Mouse (Mus musculus) kidney, adult 2 months (tissue): ENCODE results near the gene Bdkrb2. TPM values are rescaled to one million over a fixed set of nuclear protein-coding genes. Genes with fewer than 3 reads are reported as not detected.

Source experiments
- DNase-seq: peaks from one replicate; pipeline ENCODE4 v3.0.0; 2021
- H3K27ac ChIP-seq: fragments of 200-500 bp; 2 replicates; pipeline ENCODE4 v1.5.1; 2012; ENCODE audit warnings: low read depth, low read length, control low read depth, inconsistent platforms; ENCODE audit not compliant: insufficient read depth
- H3K27me3 ChIP-seq: fragments of 200-500 bp; replicated peaks from 2 replicates; pipeline ENCODE4 v1.6.1; 2012; ENCODE audit warnings: mild to moderate bottlenecking, moderate library complexity, low read length, inconsistent platforms; ENCODE audit not compliant: control insufficient read depth, insufficient read depth
- H3K36me3 ChIP-seq: fragments of 200-500 bp; 2 replicates; pipeline ENCODE4 v1.6.1; 2012; ENCODE audit warnings: mild to moderate bottlenecking, moderate library complexity, low read length, inconsistent platforms; ENCODE audit not compliant: control insufficient read depth, insufficient read depth
- H3K4me1 ChIP-seq: fragments of 200-500 bp; 2 replicates; pipeline ENCODE4 v1.6.1; 2011; ENCODE audit warnings: low read length; ENCODE audit not compliant: control insufficient read depth, insufficient read depth
- H3K4me3 ChIP-seq: fragments of 200-500 bp; 2 replicates; pipeline ENCODE4 v1.5.1; 2011; ENCODE audit warnings: mild to moderate bottlenecking, low read depth, low read length, control low read depth; ENCODE audit not compliant: insufficient read depth
- CTCF ChIP-seq: fragments of 200-500 bp; conservative IDR thresholded peaks from 2 replicates; pipeline ENCODE4 v1.5.1; 2011; ENCODE audit warnings: low read depth, mild to moderate bottlenecking, control low read depth, low read length, moderate library complexity, mixed read lengths; ENCODE audit not compliant: insufficient read depth, insufficient read length
- POLR2A ChIP-seq: fragments of 200-500 bp; IDR thresholded peaks from one replicate; pipeline ENCODE4 v1.6.1; 2011; ENCODE audit warnings: low read depth, low read length, control low read depth
- WGBS: fragments of 180-500 bp; shearing (Covaris S2); methylation state at CpG from one replicate; pipeline ENCODE4 v1.1.7; 2018; 5-methylcytosine and 5-hydroxymethylcytosine counted together
- polyA plus RNA-seq: library from polyadenylated mRNA; depleted of rRNA; stranded (reverse); fragments of >200 nt; gene quantifications from 2 replicates; pipeline ENCODE4 v1.2.3, GENCODE M21; 2012

Bdkrb2 gene
- polyA plus RNA-seq, 1 experiment: 0.64 TPM

DNA sequence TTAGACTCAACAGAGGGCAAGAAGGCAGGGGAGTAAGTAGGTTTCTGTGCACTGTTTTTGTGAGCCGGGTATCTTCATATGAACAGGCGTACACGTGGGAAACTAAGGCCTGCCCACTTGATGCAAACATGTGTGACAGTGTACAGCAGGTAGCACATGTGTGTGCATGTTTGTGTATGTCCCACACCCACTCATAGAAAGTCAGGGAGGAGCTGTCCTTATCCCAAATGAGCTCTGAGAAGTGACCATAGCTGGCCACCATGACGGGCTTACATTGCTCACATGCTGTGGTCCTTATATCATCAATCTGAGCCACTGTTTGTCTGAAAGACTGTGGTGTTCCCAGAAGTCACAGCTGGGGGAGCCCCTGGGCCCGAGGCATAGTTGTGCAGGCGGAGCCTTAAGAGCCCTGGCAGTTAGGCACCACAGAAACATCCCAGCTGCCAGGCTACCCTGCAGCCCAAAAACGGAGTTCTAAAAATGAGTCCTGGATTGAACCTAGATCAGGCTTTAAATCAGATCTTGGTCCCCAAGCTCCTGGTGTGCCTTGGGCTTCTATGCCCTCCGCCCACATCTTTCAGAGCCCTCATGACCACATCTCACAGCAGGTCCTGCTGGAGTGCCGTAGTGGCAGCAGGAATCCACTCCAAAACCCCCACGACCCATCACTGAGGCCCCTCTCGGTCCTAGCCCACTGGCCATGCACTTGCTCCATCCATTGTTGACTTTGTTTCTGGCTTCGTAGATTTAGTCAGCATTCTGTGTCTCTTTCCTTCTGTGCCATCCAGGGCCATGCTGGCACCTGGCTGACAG lies 21.2 kb upstream of the Bdkrb2 start:
- no peak for DNase-seq
- Histone ChIP-seq H3K4me3 (no peak overlapping the region), H3K27me3 (no peaks in the 10 kb centered on the region), H3K27ac (no peak overlapping the region), H3K36me3 (no peaks in the 10 kb centered on the region), H3K4me1 (no peaks in the 10 kb centered on the region)
- no peak for TF ChIP-seq CTCF
- 79% methylated on average over 12 of the region's 12 CpGs for WGBS

DNA sequence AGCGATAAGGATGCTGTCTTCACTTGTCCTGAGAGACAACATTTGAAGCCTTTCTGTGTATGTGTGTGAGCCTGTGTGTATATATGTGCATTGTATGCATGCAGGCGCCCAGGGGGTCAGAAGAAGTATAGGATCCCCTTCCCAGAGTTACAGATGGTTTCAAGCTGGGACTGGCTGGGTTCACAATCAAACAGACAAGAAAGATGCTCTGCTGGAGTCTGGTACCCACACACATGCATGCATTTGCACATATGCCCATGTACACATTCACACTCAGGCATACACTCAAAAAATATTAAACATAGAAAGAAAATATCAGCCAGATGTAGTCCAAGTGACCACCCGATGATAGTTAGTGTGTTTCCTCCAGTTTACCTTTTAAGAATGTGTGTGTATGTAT lies 20.5 kb upstream of the Bdkrb2 start:
- TF ChIP-seq CTCF (no peak), POLR2A (no peak)
- WGBS: 84% methylated on average over 3 of the region's 3 CpGs
- no peak for DNase-seq
- Histone ChIP-seq H3K27ac (no peak overlapping the region), H3K36me3 (no peaks in the 10 kb centered on the region), H3K27me3 (no peaks in the 10 kb centered on the region), H3K4me3 (no peak overlapping the region), H3K4me1 (no peaks in the 10 kb centered on the region)

DNA sequence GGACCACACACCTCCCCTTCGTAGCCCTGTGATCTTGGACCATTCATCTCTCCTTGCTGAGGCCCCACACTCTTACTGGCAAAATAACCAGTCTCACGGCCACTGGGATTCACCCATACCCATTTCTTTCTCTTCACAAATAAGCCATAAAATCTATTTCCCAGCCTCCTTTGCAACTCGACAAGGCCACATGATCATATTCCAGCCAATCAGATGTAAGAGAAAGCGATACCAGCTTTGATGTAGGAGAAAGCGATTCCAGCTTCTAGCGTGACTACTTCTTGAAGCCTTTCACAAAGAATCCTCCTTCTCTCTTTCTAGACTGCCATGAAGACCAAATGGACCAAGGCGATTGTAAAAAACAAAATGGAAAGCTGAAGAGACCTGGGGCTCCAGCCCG lies 19.9 kb upstream of the Bdkrb2 start:
- H3K4me1 ChIP-seq: no peaks in the 10 kb centered on the region
- H3K4me3 ChIP-seq: no peak overlapping the region
- 72% methylated on average over 8 of the region's 8 CpGs for WGBS
- no peak for DNase-seq
- no peaks in the 10 kb centered on the region for H3K36me3 ChIP-seq
- no peaks in the 10 kb centered on the region for H3K27me3 ChIP-seq
- TF ChIP-seq POLR2A (no peak), CTCF (no peak)
- no peak overlapping the region for H3K27ac ChIP-seq

DNA sequence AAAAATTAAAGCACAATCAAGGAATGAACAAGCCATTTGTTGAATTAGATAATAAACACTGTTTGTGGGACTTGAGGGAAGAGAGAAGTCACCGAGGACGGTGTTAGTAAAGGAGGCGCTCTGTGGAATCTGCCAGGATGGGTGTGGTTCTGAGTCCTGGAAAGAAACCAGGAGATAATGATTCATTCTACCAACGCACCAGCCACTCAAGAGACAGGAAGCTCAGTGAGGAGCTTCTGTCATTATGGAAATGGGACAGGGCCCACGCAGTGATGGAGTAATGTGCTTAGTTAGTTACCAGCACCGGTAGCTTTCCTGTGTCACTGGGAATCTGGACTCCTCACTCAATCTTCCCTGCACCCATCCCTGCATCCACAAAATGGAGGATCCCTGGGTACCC lies 19.3 kb upstream of the Bdkrb2 start:
- Histone ChIP-seq H3K36me3 (no peaks in the 10 kb centered on the region), H3K27ac (no peak overlapping the region), H3K4me1 (no peaks in the 10 kb centered on the region), H3K4me3 (no peak overlapping the region), H3K27me3 (no peaks in the 10 kb centered on the region)
- TF ChIP-seq POLR2A: no peak
- no peak for TF ChIP-seq CTCF
- WGBS: 55% methylated on average over 6 of the region's 6 CpGs
- DNase-seq: peak; percentile 54

DNA sequence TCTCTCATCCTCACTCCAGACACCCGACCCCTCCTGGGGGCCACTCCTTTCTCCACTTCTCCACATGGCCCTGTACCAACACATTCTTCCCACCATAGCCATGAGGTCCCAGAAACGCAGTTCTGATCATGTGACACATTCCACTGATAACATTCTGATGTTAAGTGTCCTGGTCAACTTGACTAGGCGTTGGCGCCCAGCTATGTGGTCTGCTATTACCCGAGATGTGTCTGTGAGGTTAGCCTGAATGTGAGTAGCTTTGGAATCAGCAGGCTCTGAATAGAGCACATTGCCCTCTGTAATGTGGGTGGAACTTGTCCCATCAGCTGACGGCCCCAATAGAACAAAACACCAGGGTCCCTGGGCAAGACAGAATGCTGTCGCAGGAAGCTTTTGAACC lies 18.2 kb upstream of the Bdkrb2 start:
- H3K27me3 ChIP-seq: no peaks in the 10 kb centered on the region
- DNase-seq: no peak
- H3K4me1 ChIP-seq: no peaks in the 10 kb centered on the region
- H3K36me3 ChIP-seq: no peaks in the 10 kb centered on the region
- 88% methylated on average over 7 of the region's 7 CpGs for WGBS
- no peak overlapping the region for H3K27ac ChIP-seq
- TF ChIP-seq POLR2A (no peak), CTCF (no peak)
- H3K4me3 ChIP-seq: no peak overlapping the region

DNA sequence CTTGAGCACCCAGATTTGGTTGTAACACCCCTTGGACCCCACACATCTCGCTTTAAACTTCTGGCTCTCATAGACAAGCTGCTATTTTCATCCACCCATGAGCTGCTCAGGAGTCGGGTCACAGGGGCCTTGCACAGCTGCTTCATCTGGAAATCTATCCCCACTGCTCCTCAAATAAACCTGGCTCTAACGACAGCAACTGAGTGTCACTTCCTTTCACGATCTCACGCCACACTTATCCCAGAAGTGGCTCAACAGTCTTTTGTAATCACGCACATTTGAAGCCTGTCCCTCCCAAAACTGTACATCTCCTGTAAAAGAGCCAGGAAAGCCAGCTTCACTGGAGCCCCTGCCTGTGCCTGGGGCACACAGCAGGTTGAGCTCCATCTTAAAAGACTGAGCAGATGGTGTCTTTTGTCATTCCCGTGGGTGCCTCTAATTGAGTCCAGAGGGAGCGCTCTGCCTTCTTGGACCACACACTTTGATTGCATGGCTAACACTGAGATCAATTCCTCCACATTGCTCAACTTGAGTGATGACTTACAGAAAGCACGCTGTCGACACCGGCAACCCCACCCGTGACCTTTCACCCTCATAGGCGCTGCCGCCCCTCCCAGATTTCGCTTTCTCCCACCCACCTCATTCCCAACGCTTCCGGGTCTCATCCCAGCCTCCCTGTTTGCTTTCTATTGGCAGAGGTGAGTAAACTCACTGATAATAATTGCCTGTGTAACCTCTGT lies 17.2 kb upstream of the Bdkrb2 start:
- no peak overlapping the region for H3K27ac ChIP-seq
- no peaks in the 10 kb centered on the region for H3K27me3 ChIP-seq
- H3K36me3 ChIP-seq: no peaks in the 10 kb centered on the region
- no peak for DNase-seq
- TF ChIP-seq POLR2A (no peak), CTCF (no peak)
- no peak overlapping the region for H3K4me3 ChIP-seq
- 51% methylated on average over 17 of the region's 17 CpGs for WGBS
- H3K4me1 ChIP-seq: no peaks in the 10 kb centered on the region

DNA sequence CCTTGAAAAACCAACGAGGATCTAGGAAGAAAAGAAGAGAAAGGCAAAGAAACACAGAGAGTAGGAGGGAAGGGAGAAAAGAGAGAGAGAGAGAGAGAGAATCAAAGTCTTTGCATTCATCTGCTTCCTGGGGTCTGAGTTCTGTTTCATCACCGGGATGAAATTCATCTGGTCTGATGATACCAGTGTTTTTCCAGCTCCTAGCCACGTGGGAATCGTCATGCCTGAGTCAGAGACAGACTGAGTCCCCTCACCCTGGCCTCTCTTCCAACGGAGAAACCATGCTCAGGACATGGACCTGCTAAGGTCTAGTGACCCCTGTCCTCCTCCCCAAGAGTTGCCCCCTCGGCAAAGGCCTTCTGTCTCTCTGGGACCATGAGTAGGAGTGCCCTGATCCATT lies 16.5 kb upstream of the Bdkrb2 start:
- WGBS: 49% methylated on average over 6 of the region's 6 CpGs
- DNase-seq: no peak
- Histone ChIP-seq H3K4me3 (no peak overlapping the region), H3K27me3 (no peaks in the 10 kb centered on the region), H3K27ac (no peak overlapping the region), H3K36me3 (no peaks in the 10 kb centered on the region), H3K4me1 (no peaks in the 10 kb centered on the region)
- no peak for TF ChIP-seq POLR2A
- no peak for TF ChIP-seq CTCF
